Mouse (Mus musculus): ENCODE measurements around the gene Svop. TPM values are rescaled to one million over a fixed set of nuclear protein-coding genes. Genes with fewer than 3 reads are reported as not detected.
A peak's percentile ranks its signal among the peaks of the same experiment; 100 is the strongest.

The Svop gene
- total RNA-seq, 2 experiments from 2014 or later = 187 to 192 TPM

DNA sequence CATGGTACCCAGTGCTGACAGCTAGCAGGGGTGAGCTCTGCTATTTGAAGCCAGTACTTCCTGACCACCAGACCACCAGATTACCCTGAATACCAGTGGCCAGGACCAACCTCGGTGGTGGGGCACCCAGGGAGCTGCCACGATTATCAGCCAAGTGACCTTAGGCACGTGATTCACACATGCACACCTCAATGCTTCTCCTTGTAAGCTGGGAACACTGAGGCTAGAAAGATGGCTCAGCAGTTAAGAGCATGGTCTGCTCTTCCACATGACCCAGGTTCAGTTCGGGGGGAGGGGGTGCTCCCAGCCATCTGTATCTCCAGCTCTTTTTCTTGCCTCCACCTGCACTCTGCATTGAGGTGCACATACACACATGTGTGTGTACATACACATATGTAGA, 82.3 kb downstream of the Svop start:
- intact Hi-C loops (cut with DNase I) = no loop called here
- no peak for DNase-seq (ENCODE audit: low spot score in 2 of 2)

DNA sequence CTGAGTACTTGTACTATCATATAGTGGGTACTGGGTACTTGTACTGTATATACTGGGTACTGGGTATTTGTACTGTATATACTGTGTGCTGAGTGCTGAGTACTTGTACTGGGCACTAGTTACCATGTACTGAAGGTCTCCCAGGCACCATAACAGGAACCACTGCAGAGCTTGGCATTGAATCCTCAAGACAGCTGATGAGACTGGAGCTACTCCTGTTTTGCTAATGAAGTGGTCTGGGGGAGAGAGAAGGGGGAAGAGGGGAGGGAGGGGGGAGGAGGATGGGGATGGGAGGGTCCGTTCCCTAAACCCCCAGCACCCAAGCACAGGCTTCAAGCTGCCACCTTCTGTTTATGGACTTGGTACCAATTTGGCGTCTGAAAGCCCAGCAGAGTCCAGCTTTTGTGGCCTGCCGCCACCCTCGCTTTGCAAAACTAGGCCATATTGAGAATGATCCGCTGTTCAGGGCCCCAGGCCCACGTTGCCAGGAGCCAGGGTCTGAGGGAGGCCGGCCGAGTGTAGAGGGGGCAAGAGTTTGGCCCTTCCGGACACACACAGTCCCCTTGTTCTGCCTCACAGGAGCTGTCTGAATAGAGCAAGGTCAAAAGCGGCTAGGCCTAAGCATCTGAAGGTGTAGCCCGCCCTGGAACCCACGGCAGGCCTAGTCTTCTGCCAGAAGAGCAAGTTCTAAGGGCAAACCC, 83.5 kb downstream of the Svop start:
- no peak for DNase-seq (ENCODE audit: low spot score in 2 of 2)
- intact Hi-C loops (cut with DNase I) = no loop called here

DNA sequence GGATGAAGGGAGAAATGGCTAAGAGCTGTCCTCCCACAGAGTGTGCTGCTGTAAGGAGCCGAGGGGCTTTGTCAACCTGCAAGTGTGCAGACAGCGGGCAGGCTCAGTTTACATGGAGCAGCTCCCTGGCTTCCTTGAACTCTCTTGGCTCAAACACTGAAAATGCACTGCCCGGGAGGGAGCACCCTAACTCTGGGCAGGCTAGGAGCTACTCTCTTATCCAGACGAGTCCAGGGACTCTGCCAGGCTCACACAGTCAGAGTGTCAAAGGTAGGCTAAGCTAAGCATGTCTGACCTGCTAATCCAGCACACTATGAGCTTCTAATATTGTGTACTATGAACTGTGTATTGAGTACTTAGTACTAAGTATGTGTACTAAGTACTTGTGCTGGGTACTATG, 84.4 kb downstream of the Svop start:
- intact Hi-C loops (cut with DNase I) = no loop called here

DNA sequence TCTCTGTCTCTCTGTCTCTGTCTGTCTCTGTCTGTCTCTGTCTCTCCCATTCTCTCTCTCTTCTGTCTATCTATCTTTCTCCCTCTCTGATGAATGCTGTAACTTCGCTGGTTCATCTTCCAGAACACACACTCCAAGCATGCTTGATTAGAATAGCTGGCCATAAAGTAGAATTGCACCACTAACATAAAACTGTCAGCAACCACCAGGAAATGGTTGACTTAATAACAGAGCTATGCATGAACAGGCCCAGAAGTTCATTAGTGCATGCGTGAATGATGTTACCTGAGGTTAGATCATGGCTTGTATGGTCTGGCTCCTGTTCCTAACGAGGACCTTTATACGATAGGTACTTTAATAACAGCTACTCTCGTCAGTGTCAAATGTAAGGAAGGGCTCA, 86.3 kb downstream of the Svop start:
- intact Hi-C loops (cut with DNase I) = no loop called here
- no peak for DNase-seq (ENCODE audit: low spot score in 2 of 2)

More for the DNA sequence above, 84.4 kb downstream of the Svop start:
- DNase-seq (ENCODE audit: low spot score in 2 of 2) = no peak

DNA sequence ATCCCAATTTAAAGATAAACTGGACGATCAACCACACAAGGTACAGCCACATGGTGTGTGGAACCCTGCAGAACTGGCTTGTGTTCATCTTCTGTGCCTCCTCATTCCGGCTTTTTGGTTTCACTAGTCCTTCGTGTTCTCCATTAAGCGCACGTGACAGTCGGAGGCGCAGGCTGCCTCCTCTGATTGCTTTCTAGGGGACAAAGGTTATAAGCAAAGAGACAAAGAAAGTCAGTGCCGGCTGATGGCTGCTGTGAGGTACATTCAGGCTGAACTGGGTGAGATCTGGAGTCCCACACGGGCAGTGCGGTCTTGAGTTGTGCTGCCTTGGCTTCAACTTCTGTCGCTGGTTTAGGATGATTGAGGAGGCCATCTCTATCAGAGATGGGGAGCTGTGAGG, 86.8 kb downstream of the Svop start:
- no peak for DNase-seq (ENCODE audit: low spot score in 2 of 2)
- intact Hi-C loops (cut with DNase I) = no loop called here

DNA sequence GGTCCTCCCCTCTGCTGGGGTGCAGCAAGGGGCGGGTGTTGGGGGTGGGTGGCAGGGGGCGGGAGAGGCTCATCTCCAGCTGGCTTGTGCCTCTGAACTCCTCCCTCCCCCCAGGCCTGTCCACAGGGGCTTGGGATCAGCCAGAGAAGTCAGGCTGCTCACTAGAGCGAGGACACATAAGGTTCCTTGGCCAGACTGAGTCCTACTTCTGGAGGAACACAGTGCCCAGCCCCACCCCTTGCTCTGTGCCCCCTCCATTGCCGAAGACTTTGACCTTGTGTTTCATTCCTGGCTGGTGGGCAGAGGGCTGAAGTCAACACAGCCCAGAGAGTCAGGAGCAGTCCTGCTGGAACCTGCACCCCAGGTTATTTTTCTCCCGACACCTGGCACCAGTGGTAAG, 87.8 kb downstream of the Svop start, which contains the start of gene Dao:
TSS of gene Dao (plus strand) at position 162 of the 400 bp plus-strand sequence.
- DNase-seq (ENCODE audit: low spot score in 2 of 2) = no peak
- intact Hi-C loops (cut with DNase I) = no loop called here

DNA sequence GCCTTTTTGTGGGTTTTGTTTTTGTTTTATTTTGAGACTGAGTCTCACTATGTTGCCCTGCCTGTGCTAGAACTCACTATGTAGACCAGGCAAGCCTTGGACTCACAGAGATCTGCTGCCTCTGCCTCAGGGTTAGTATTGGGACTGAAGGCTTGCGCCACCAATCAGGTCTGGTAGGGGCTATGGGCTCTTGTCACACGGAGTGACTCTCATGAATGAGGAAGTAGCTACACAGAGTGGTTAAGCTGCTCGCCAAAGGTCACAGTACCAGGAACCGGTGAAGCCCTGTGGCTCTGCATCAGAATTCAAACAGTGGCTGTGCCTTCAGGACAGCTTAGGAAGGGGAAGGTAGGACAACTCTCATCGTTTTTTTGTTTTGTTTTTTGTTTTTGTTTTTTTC, 92.0 kb downstream of the Svop start:
- no peak for DNase-seq (ENCODE audit: low spot score in 2 of 2)
- intact Hi-C loops (cut with DNase I) = no loop called here

DNA sequence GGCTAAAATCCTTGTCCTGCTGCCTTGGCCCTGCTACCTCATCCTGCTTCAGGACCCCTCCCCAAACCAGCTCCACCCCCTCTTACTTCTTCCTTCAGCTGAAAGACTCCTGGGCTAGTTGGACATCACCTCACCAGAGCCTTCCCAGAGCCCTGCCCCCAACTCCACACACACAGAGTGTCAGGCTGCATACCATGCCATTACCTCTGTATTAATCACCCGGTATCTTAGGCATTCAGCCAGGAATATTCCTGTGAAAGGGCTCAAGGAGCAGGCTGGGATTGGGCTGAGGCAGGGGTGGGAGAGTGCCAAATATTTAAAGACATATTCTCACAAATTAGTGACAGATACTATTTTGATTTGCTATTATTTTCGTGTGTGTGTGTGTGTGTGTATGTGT, 94.9 kb downstream of the Svop start:
- intact Hi-C loops (cut with DNase I) = no loop called here
- DNase-seq (ENCODE audit: low spot score in 2 of 2) = no peak

DNA sequence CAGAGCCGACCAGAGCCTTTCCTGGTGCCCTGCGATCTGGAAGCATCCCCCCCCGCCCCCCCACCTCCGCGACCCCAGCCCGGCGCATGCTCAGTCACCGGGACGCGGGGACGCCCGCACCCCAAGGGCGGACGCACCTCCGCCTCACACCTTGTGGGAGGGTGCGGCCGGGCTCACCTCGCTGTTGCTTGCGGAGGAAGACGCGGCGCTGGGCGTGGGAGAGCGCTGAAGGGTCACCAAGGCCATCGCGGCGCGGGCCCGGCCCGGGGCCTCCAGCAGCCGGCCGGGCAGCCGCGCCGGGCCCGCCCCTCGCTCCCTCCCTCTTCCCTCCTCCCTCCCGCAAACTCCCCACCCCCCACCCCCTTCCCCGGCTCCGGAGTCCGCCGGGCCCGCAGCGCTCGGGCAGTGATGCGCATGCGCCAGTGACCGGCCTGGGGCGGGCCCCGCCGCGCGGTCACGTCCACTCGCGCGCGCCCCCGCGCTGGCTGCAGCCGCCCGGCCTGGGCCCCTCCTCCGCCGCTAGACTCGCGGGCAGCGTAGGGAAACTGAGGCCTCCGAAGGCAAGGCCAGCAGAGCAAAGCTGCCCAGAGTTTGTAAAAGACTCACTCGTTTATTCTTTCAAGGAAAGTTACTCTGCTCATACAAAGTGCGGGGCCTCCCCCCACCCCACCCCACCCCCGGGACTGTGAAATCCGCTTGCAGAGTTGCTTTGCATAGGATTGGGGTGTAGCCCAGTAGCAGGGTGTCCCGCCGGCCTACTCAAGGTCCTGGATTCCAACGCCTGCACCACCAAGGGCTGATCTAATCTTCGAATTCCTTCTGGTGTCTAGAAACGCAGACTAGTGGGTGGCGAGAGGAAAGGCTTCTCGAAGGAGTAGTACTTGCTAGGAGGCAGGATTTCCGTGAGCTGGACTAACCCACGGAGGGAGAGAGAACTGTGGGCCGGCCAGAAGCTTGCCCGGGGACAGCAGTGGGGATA, 97.6 kb downstream of the Svop start, which contains the start of gene Ssh1:
TSS of gene Ssh1 (minus strand) at position 408 of the 979 bp plus-strand sequence.
- intact Hi-C loops (cut with DNase I) = loop anchor here (5.0 kb wide), 1 partner anchor 99 kb away; the partner anchor contains the start of gene Svop
- peak; percentile 83 to 88 for DNase-seq (ENCODE audit: low spot score in 2 of 2)

DNA sequence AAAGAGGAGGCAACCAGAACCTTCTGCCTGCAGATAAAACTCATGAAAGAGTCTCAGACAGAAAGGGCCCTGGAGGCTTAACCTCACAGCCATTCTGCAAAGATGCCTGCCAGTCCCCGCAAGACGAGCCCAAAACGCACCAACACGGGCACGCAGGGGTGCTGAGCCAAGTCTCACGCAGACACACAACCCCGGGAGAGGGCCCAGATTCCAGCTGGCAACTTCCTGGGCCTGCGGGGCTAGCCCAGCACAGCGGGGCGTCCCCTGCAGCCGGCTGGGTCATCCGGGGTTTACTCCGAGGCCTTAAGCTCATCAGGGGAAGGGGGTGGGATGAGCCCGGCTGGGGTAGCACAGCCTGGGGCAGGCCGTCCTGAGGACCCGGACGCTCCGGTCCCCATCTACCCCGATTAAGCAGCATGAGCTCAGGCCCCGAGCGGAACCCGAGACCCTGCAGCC, 98.3 kb downstream of the Svop start:
- DNase-seq (ENCODE audit: low spot score in 2 of 2) = peak in 1 of 2 experiments; percentile 44

DNA sequence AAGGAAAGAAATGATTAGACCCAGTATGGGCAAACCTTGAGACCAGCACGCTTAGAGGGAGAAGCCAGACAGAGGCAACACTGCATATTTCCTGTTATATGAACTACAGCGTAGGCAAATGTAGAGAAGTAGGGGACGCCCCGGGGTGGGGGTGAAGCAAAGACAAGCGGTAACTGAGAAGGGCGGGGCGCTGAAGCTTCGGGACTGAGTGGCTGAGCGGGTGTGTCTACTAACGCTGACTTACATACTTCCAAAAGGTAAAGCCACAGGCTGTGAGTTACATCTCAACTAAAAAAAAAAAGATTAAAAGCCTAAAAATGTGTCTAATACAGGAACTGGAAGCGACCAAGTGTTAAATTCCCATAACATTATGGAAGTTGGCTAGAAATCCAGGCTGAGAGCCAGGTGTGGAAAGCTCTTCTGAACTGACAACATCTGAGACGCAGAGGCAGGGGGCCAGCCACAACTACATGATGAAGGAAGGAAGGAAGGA, 99.0 kb downstream of the Svop start:
- intact Hi-C loops (cut with DNase I) = loop anchor here (5.0 kb wide), 1 partner anchor 100 kb away; the partner anchor contains the start of gene Svop
- DNase-seq (ENCODE audit: low spot score in 2 of 2) = peak in 1 of 2 experiments; percentile 21

More for the DNA sequence above, 98.3 kb downstream of the Svop start:
- intact Hi-C loops (cut with DNase I) = loop anchor here (5.0 kb wide), 1 partner anchor 99 kb away; the partner anchor contains the start of gene Svop

DNA sequence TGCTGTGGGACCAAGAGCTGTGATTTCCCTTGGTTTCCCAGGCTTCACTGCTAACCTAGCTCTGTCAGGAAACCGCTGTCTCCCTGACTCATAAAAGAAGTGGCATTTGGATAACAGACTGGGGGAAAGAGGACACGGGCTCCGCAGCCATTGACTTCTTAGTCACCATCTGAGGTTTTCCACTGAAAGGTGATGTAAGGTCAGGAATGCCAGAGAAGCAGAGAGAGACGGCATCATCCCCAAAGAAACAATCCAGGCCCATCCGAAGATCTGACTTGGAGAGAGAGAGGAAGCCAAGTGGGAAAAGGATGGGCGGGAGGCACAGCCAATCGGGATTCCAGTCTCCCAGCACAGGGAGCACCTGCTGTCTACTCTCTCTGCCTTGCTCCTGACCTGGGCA, 100.2 kb downstream of the Svop start:
- intact Hi-C loops (cut with DNase I) = loop anchor here (5.0 kb wide), 1 partner anchor 101 kb away; the partner anchor contains the start of gene Svop
- no peak for DNase-seq (ENCODE audit: low spot score in 2 of 2)

DNA sequence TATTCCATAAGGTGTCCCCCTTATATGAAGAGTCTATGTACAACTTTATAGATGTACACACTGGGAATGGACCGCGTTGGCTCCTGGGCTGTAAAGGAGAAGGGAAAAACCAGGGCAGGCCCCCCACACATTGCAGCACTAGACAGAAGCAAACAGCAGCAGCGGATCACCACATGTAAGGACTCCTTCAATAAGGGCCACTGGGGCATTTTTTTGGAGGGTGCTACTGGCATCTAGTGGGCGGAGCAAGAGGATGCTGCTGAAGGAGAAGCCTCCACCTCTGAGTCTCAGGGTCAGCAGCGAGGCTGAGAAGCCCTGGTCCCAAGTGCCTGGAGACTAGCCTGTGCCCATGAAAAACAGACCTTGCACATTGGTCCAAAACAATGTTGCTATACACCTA, 100.8 kb downstream of the Svop start:
- DNase-seq (ENCODE audit: low spot score in 2 of 2) = no peak
- intact Hi-C loops (cut with DNase I) = loop anchor here (5.0 kb wide), 1 partner anchor 102 kb away; the partner anchor contains the start of gene Svop

DNA sequence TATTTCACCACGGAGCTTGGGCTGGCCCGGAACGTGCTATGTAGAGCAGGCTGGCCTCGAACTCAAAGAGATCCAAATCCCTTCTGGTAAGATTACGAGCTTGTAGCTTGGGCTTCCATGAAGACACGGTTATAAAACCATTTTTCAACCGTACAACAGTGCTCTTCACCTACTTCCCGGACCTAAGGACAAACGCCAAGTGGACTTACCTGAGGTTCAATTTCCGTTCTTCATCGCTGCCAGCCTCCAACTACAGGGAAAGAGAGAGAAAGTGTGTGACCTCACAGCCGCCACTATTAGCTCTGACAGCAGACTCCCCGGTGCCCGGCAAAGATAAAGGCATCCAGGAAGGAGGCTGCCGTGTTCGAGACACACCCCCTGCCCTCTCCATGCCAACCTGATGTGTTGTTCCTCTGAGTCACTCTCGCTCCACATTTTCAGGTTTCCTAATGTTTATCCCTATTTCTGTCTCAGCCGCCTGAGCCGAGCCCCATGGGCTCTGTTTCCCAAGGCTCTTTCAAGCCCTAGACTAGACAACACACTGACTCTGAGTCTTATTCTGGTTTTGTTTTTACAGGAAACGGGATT, 101.8 kb downstream of the Svop start:
- peak in 1 of 2 experiments; percentile 21 for DNase-seq (ENCODE audit: low spot score in 2 of 2)
- intact Hi-C loops (cut with DNase I) = loop anchor here (5.0 kb wide), 1 partner anchor 103 kb away; the partner anchor contains the start of gene Svop

DNA sequence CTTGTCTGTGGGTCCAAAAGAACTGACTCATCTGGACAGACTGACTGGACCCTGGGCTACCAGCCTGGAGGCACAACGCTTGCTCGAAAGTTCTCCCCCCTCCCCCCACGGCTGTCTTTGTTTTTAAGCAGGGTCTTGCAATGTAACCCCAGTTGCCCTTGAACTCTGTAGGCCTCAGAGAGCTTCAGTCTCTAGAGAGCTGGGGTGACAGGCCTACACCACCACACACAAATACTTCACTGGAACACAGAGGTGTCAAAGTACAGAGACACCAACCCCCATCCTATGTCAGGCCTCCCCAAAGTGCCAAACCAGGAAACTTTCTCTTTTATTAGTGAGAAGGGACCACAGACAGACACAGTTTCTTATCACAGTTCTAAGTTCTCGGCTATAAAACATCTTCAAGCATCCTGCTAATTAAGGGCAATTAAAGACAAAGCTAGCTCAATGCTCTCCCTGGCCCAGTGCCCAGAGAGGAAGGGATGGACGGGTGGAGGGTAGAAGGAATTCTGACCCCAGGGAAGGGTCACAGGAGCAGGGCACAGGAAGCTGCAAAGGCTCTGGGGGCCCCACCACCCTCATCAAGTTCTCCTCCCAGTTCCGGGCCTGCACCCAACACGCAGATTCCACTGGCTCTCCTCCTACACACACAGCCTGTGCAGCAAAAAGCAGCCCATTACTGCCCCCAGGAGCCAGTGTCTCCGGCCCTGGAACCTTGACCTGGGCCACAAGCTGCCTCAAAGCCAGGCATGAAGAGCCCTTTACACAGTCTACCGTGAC, 105.0 kb downstream of the Svop start:
- intact Hi-C loops (cut with DNase I) = no loop called here

DNA sequence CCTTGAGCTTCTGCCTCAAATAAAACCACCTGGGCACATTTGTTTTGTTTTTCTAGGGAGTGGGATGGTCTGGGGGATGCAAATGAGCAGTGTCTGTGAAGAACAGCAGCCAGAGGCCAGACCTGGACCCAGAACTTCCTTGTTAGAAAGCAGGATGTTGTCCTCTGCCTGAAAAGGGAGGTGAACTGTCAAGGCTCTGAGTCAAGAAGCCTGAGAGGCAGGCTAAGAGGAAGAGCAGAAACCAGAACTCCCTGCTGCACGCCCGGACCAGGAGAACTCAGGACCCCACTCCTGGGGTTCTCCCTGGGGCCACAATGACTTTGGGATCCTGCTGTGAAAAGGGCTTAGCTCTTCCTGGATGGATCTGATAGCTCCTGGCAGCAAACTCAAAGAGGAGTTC, 105.6 kb downstream of the Svop start:
- no peak for DNase-seq (ENCODE audit: low spot score in 2 of 2)
- intact Hi-C loops (cut with DNase I) = no loop called here

More for the DNA sequence above, 105.0 kb downstream of the Svop start:
- no peak for DNase-seq (ENCODE audit: low spot score in 2 of 2)

DNA sequence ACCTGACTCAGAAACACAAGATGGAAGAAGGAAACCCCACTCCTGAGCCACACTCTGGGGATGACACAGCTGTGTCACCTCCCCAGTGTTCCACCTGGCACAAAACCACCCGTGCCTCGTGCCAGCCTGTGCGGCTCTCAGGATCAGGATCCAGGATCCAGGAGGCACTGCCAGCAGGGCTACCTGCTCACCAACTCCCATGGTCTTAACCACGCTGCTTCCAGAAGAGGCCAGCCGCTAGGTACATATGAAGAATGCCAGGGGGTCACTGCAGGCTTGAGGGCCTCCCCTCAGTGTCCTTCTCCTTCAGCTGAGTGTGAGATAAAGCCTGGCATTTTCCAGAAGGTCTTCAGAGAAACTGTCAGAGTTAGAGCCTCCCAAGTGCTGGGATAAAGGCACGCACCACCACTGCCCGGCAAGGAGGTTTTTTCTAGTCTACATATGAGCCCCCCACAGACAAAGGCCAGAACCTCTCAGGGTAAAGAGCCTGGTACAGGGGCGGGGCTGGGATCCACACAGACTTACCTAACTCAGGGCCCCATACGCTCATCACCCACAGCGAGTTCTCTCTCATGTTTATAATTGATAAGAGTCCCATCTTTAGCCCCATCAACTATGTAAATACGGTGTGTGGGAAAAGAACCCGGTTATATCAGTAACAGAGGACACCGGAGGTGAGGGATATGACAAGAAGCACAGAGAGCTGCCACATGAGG, 107.2 kb downstream of the Svop start:
- DNase-seq (ENCODE audit: low spot score in 2 of 2) = no peak
- intact Hi-C loops (cut with DNase I) = no loop called here

DNA sequence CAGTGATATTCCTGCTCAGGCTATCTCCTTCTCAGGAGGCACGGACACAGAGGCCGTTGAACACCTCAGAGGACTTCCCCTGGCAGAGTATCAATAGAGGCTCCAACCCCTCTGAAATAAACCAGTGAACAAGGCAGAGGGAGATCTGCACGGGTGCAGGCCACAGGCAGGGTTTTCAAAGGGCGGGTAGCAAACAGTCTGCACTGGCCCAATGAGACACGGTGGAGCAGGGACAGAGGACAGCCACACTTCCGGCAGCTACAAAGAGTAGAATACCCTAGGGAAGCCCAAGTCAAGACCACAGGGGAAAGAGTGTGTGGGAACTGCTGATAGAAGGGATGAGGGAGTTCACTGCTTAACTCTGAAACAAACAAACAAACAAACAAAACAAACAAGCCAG, 107.8 kb downstream of the Svop start:
- no peak for DNase-seq (ENCODE audit: low spot score in 2 of 2)
- intact Hi-C loops (cut with DNase I) = no loop called here
